Mouse (Mus musculus): ENCODE data around the gene Smarcc1. TPM values are rescaled to one million over a fixed set of nuclear protein-coding genes. Genes with fewer than 3 reads are reported as not detected.

Smarcc1 gene
- polyA plus RNA-seq, 1 experiment from 2014 or later, result 80.7 TPM

DNA sequence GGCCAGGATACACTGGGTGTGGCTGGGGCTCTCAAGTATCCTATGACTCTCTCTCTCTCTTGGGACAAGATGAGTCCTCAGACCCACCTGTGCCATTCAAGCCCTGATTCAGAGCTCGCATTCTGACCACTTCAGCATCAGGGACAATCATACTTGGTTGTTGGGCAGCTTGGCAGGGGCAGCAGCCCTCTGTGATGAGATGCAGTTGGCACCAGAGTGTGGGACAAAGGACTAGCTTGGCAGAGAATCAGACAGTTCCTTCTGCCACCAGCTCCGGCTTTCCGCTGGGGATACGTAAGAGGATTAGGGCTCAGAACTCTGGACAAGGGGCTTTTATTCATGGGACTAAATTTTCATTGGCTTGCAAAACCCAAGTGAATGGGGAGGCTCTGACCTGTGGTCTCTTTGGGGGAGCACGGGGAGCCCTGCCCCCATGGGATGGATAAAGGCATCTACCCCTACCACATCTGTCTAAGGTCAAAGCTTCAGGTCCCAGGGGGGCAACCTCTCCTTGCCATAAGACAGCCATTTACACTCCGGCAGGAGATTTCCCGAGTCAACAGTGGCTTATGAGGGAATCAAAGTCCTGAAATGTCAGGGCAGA lies 169.9 kb downstream of the Smarcc1 start:
- Histone ChIP-seq H3K4me1 (ENCODE audit: control insufficient read depth in 2 of 2, insufficient read depth in 2 of 2, low read length in 2 of 2) (no peaks in the 10 kb centered on the region), H3K9ac (ENCODE audit: low read length) (no peak overlapping the region), H3K27me3 (ENCODE audit: control insufficient read depth, insufficient read depth, low read length) (no peaks in the 10 kb centered on the region), H3K36me3 (ENCODE audit: control insufficient read depth, insufficient read depth, low read length) (no peaks in the 10 kb centered on the region), H3K4me3 (ENCODE audit: control insufficient read depth in 1 of 2, insufficient read depth in 1 of 2, low read depth in 1 of 2, low read length in 2 of 2) (no peak overlapping the region), H3K9me3 (ENCODE audit: control insufficient read depth, low read length) (no peaks in the 10 kb centered on the region), H3K4me2 (ENCODE audit: low read length) (no peak overlapping the region), H3K27ac (replicated peaks in 1 of 2; ENCODE audit: control insufficient read depth in 1 of 2, insufficient read depth in 1 of 2, low read depth in 2 of 2, low read length in 2 of 2) (no peak overlapping the region)
- ATAC-seq (ENCODE audit: insufficient number of reproducible peaks, insufficient read depth, low FRiP score, low read depth), result no peak
- 72% methylated on average over 7 of the region's 7 CpGs for WGBS

Small RNA genes lying within 50 kb of the gene (microRNA-seq; reads per million reads assigned to microRNA genes)
- gene Mir6236, result 33.0 reads per million, percentile 37 among the genes with 10 or more reads in this experiment

Other genes starting within 250 kb of the Smarcc1 start
- 14.9 and 16.4 TPM in 2 replicates for gene Cdc25a, start 242.1 kb upstream of the Smarcc1 start, polyA plus RNA-seq (2014; fragmentation: Nextera tagmentation; extraction: Ambion mirVana)
- gene Map4, start 186.2 kb upstream of the Smarcc1 start, polyA plus RNA-seq (2014; fragmentation: Nextera tagmentation; extraction: Ambion mirVana), result 79.9 and 84.2 TPM in 2 replicates
- gene Dhx30, start 122 bp downstream of the Smarcc1 start, polyA plus RNA-seq (2014; fragmentation: Nextera tagmentation; extraction: Ambion mirVana), result 89.5 and 94.5 TPM in 2 replicates
- 1.9 and 2.5 TPM in 2 replicates for gene Cspg5, start 126.1 kb downstream of the Smarcc1 start, polyA plus RNA-seq (2014; fragmentation: Nextera tagmentation; extraction: Ambion mirVana)
- gene Elp6, start 187.5 kb downstream of the Smarcc1 start, polyA plus RNA-seq (2014; fragmentation: Nextera tagmentation; extraction: Ambion mirVana), result 14.0 and 14.8 TPM in 2 replicates
- gene Scap, start 215.6 kb downstream of the Smarcc1 start, polyA plus RNA-seq (2014; fragmentation: Nextera tagmentation; extraction: Ambion mirVana), result 14.9 and 16.1 TPM in 2 replicates

All from heart, embryonic 14.5 days (tissue).